Mouse (Mus musculus) kidney, embryonic 15.5 days (tissue): Measurements from ENCODE around the gene Olfr978. TPM values are rescaled to one million over a fixed set of nuclear protein-coding genes. Genes with fewer than 3 reads are reported as not detected.
"Not testable (repeated sequence)": the region's sequence is repeated elsewhere in the genome, so short reads cannot be mapped to it uniquely, and the experiment has no call there.

Source experiments
- ATAC-seq: fragments of 200-750 bp; cut with Nextera tagmentation; replicated peaks from 2 replicates; pipeline ENCODE4 v1.8.0; 2017; ENCODE audit warnings: moderate TSS enrichment; ENCODE audit not compliant: low FRiP score
- H3K27ac ChIP-seq: fragments of 300-500 bp; sonication (generic); 2 replicates; pipeline ENCODE4 v1.5.1; 2015; ENCODE audit warnings: mild to moderate bottlenecking, inconsistent platforms
- H3K27me3 ChIP-seq: fragments of 300-500 bp; sonication (generic); 2 replicates; pipeline ENCODE4 v1.6.1; 2015; ENCODE audit warnings: inconsistent platforms
- H3K36me3 ChIP-seq: fragments of 300-500 bp; sonication (generic); 2 replicates; pipeline ENCODE4 v1.6.1; 2015; ENCODE audit warnings: inconsistent platforms
- H3K4me1 ChIP-seq: fragments of 300-500 bp; sonication (generic); 2 replicates; pipeline ENCODE4 v1.6.1; 2015; ENCODE audit warnings: inconsistent platforms
- H3K4me2 ChIP-seq: fragments of 300-500 bp; sonication (generic); 2 replicates; pipeline ENCODE4 v1.6.1; 2015; ENCODE audit warnings: moderate library complexity, mild to moderate bottlenecking, inconsistent platforms
- H3K4me3 ChIP-seq: fragments of 300-500 bp; sonication (generic); replicated peaks from 2 replicates; pipeline ENCODE4 v1.5.1; 2015; ENCODE audit warnings: mild to moderate bottlenecking, inconsistent platforms
- H3K9ac ChIP-seq: fragments of 300-500 bp; sonication (generic); 2 replicates; pipeline ENCODE4 v1.6.1; 2015; ENCODE audit warnings: mild to moderate bottlenecking, inconsistent platforms
- H3K9me3 ChIP-seq: fragments of 300-500 bp; sonication (generic); replicated peaks from 2 replicates; pipeline ENCODE4 v1.6.1; 2016; ENCODE audit warnings: inconsistent platforms
- WGBS: fragments of 180-500 bp; shearing (Covaris S2); methylation state at CpG from one replicate; pipeline ENCODE4 v1.1.7; 2015; ENCODE audit warnings: mixed read lengths; 5-methylcytosine and 5-hydroxymethylcytosine counted together
- polyA plus RNA-seq: library from polyadenylated mRNA; unstranded; fragments of >200 nt; fragmentation: Nextera tagmentation; extraction: Ambion mirVana; gene quantifications from 2 replicates; pipeline ENCODE4 v1.2.1, GENCODE M21; 2015

The Olfr978 gene
- polyA plus RNA-seq, result not detected in 2 replicates

DNA sequence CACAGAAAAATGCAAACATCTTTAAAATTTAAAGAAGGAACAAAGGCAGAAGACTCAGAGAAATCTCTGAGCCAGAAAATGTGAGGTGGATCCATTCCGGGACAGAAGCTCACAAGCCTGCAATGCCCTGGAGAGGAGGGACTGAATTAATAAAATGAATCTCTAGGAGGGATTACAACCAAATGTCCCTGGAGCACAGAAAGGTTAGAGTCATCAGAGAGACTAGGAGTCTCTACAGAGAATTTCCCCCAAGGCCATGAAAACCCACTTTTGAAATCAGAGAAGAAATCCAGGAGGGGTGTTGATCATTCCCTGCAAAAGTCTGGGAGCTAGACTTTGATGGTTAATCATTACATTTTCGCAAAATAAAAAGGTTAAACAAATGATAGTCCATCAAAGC, at the start of gene Olfr978:
Gene Olfr978 (plus strand): TSS at position 301 of the 400 bp plus-strand sequence.
- no peaks in the 10 kb centered on the region for H3K4me1 ChIP-seq
- WGBS, result 78% methylated on average over 2 of the region's 2 CpGs
- H3K27me3 ChIP-seq, result no peaks in the 10 kb centered on the region
- no peaks in the 10 kb centered on the region for H3K9me3 ChIP-seq
- no peak within 1 kb of the TSS for H3K9ac ChIP-seq
- ATAC-seq, result no peak
- H3K36me3 ChIP-seq, result no peaks in the 10 kb centered on the region
- no peak within 1 kb of the TSS for H3K27ac ChIP-seq
- no peak within 1 kb of the TSS for H3K4me2 ChIP-seq
- no peak within 1 kb of the TSS for H3K4me3 ChIP-seq

DNA sequence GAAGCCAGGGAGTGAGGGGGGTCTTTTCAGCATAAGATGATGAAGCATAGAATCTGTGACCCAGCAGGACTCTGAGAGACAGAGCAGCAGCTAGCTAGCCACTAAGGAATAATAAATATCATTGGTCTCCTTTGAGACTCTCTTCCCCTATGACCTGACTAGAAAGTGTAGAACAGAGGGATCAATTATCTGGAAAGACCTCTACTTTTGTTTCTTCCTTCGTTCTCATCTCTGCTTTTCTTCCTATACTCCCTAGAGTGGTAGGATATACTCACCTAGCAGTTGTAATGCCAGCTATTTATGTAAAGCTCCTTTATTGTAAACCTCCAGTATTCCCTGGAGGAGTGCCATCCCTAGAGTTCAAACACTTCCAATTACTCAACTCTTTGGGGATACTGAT, 40.0 kb upstream of the Olfr978 start, which contains the start of gene Olfr975:
Gene Olfr975 (minus strand): TSS at position 101 of the 400 bp plus-strand sequence.
- no peaks in the 10 kb centered on the region for H3K27me3 ChIP-seq
- WGBS, result 65% methylated on average over 1 of the region's 1 CpGs
- ATAC-seq, result no peak
- H3K9me3 ChIP-seq, result no peaks in the 10 kb centered on the region
- H3K36me3 ChIP-seq, result no peaks in the 10 kb centered on the region
- no peak within 1 kb of the TSS for H3K27ac ChIP-seq
- no peaks in the 10 kb centered on the region for H3K4me1 ChIP-seq
- no peak within 1 kb of the TSS for H3K4me2 ChIP-seq
- no peak within 1 kb of the TSS for H3K4me3 ChIP-seq
- no peak within 1 kb of the TSS for H3K9ac ChIP-seq

GRCm38 (mm10) chr9:39961033-39961432, 30.9 kb upstream of the Olfr978 start, which contains the start of gene Olfr976:
TSS of gene Olfr976 (minus strand) at chr9:39961133.
- H3K27ac ChIP-seq, H3K9me3 ChIP-seq, H3K9ac ChIP-seq, H3K4me2 ChIP-seq, ATAC-seq, H3K4me3 ChIP-seq, H3K27me3 ChIP-seq, H3K36me3 ChIP-seq, H3K4me1 ChIP-seq: not testable (repeated sequence)
- 90% methylated on average over 8 of the region's 9 CpGs for WGBS

- not testable (repeated sequence) for H3K4me1 ChIP-seq, H3K27me3 ChIP-seq, H3K36me3 ChIP-seq, H3K9me3 ChIP-seq, ATAC-seq, H3K4me3 ChIP-seq, H3K4me2 ChIP-seq, H3K9ac ChIP-seq, H3K27ac ChIP-seq
- WGBS, result 79% methylated on average over 1 of the region's 1 CpGs
Observed at GRCm38 (mm10) chr9:39976581-39977145, 15.2 kb upstream of the Olfr978 start.

DNA sequence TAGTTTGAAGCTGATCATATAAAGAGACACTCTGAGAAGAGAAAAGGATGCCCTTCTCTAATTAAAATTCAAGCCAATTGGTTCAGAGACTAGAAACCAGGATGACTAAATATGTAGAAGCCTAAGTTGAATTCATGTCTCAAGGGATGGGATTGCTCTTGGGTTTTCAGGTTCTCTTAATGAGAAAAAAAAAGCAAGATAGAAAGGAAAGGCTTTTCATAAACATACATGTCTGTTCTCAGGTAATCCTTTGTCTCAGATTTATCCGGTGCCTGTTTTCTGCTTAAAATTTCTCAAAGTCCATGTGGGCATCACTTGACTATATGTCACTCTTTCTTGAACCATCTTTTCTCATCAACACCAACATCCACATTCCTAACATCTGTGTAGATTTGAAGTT, 11.5 kb downstream of the Olfr978 start, which contains the start of gene Olfr979:
Gene Olfr979 (minus strand): TSS at position 101 of the 400 bp plus-strand sequence.
- 94% methylated on average over 1 of the region's 1 CpGs for WGBS
- H3K4me1 ChIP-seq, result no peaks in the 10 kb centered on the region
- no peaks in the 10 kb centered on the region for H3K36me3 ChIP-seq
- no peaks in the 10 kb centered on the region for H3K9me3 ChIP-seq
- H3K27me3 ChIP-seq, result no peaks in the 10 kb centered on the region
- ATAC-seq, result no peak
- H3K4me3 ChIP-seq, result no peak within 1 kb of the TSS
- no peak within 1 kb of the TSS for H3K27ac ChIP-seq
- no peak within 1 kb of the TSS for H3K9ac ChIP-seq
- no peak within 1 kb of the TSS for H3K4me2 ChIP-seq

GRCm38 (mm10) chr9:40009482-40009881, 17.6 kb downstream of the Olfr978 start, which contains the start of gene Olfr980:
TSS of gene Olfr980 (minus strand) at chr9:40009582.
- Histone ChIP-seq H3K4me2 (no peak within 1 kb of the TSS), H3K9ac (no peak within 1 kb of the TSS), H3K4me3 (no peak within 1 kb of the TSS), H3K27me3 (no peaks in the 10 kb centered on the region), H3K4me1 (no peaks in the 10 kb centered on the region), H3K27ac (no peak within 1 kb of the TSS), H3K36me3 (no peaks in the 10 kb centered on the region), H3K9me3 (no peaks in the 10 kb centered on the region)
- no peak for ATAC-seq
- WGBS, result 89% methylated on average over 1 of the region's 1 CpGs

DNA sequence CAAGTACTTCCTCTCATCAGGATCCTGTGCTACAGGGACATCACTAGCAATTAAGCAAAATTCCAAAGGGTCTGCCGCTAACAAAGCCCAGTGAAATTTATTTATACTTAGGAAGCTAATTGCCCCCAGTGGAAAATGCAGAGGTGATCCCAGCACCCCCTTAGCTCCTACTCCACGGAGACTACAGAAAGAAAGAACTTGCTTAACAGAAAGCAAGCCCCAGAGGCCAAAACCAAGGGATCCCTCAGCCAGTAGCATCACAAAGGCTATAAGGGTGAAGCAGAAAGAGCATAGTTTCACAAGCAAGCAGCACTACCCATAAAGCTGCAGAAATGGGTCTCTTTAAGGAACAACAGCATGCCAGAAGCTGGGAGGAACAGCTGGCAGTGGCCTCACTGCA, 29.3 kb downstream of the Olfr978 start, which contains the start of gene Olfr981:
Gene Olfr981 (plus strand): TSS at position 301 of the 400 bp plus-strand sequence.
- no peaks in the 10 kb centered on the region for H3K9me3 ChIP-seq
- H3K4me1 ChIP-seq, result no peaks in the 10 kb centered on the region
- no peak within 1 kb of the TSS for H3K4me2 ChIP-seq
- H3K4me3 ChIP-seq, result no peak within 1 kb of the TSS
- WGBS, result 60% methylated on average over 2 of the region's 2 CpGs
- H3K27me3 ChIP-seq, result no peaks in the 10 kb centered on the region
- H3K27ac ChIP-seq, result no peak within 1 kb of the TSS
- no peak for ATAC-seq
- no peak within 1 kb of the TSS for H3K9ac ChIP-seq
- no peaks in the 10 kb centered on the region for H3K36me3 ChIP-seq

Other genes with a start within 250 kb of the Olfr978 start
- not detected in 2 replicates for gene Olfr967, start 245.9 kb upstream of the Olfr978 start, polyA plus RNA-seq
- gene Olfr968, start 208.9 kb upstream of the Olfr978 start, polyA plus RNA-seq, result not detected in 2 replicates
- gene Olfr969, start 201.2 kb upstream of the Olfr978 start, polyA plus RNA-seq, result not detected in 2 replicates
- not detected in 2 replicates for gene Olfr970, start 183.3 kb upstream of the Olfr978 start, polyA plus RNA-seq
- not detected in 2 replicates for gene Olfr971, start 155.2 kb upstream of the Olfr978 start, polyA plus RNA-seq
- gene Olfr972, start 125.7 kb upstream of the Olfr978 start, polyA plus RNA-seq, result not detected in 2 replicates
- gene Olfr229, start 84.8 kb upstream of the Olfr978 start, polyA plus RNA-seq, result not detected in 2 replicates
- gene Olfr974, start 54.6 kb upstream of the Olfr978 start, polyA plus RNA-seq, result not detected in 2 replicates
- not detected in 2 replicates for gene Olfr975, start 40.1 kb upstream of the Olfr978 start, polyA plus RNA-seq
- not detected in 2 replicates for gene Olfr976, start 31.0 kb upstream of the Olfr978 start, polyA plus RNA-seq
- gene Olfr979, start 11.4 kb downstream of the Olfr978 start, polyA plus RNA-seq, result not detected in 2 replicates
- gene Olfr980, start 17.5 kb downstream of the Olfr978 start, polyA plus RNA-seq, result not detected in 2 replicates
- gene Olfr981, start 29.4 kb downstream of the Olfr978 start, polyA plus RNA-seq, result not detected in 2 replicates
- not detected in 2 replicates for gene Olfr982, start 81.7 kb downstream of the Olfr978 start, polyA plus RNA-seq
- gene Olfr983, start 101.5 kb downstream of the Olfr978 start, polyA plus RNA-seq, result not detected in 2 replicates
- not detected in 2 replicates for gene Olfr984, start 122.1 kb downstream of the Olfr978 start, polyA plus RNA-seq
- gene Olfr985, start 138.1 kb downstream of the Olfr978 start, polyA plus RNA-seq, result not detected in 2 replicates
- not detected in 2 replicates for gene Tmem225, start 156.0 kb downstream of the Olfr978 start, polyA plus RNA-seq
- gene Olfr986, start 188.8 kb downstream of the Olfr978 start, polyA plus RNA-seq, result not detected in 2 replicates
- 6.8 and 7.5 TPM in 2 replicates for gene Zfp202, start 200.2 kb downstream of the Olfr978 start, polyA plus RNA-seq